Mouse (Mus musculus) kidney, embryonic 16.5 days (tissue): ENCODE results near the gene Igflr1. TPM values are rescaled to one million over a fixed set of nuclear protein-coding genes. Genes with fewer than 3 reads are reported as not detected.
A peak's percentile ranks its signal among the peaks of the same experiment; 100 is the strongest.

Experiments
- ATAC-seq: fragments of 200-750 bp; cut with Nextera tagmentation; 2 replicates; pipeline ENCODE4 v1.8.0; 2017; ENCODE audit warnings: moderate TSS enrichment; ENCODE audit not compliant: low FRiP score, low TSS enrichment
- H3K27ac ChIP-seq: fragments of 300-500 bp; sonication (generic); 2 replicates; pipeline ENCODE4 v1.5.1; 2014; ENCODE audit warnings: low read length
- H3K27me3 ChIP-seq: fragments of 300-500 bp; sonication (generic); 2 replicates; pipeline ENCODE4 v1.6.1; 2014; ENCODE audit warnings: low read length, control low read depth, mixed read lengths; ENCODE audit not compliant: insufficient read depth
- H3K36me3 ChIP-seq: fragments of 300-500 bp; sonication (generic); 2 replicates; pipeline ENCODE4 v1.6.1; 2014; ENCODE audit warnings: low read length, control low read depth, mixed read lengths; ENCODE audit not compliant: insufficient read depth
- H3K4me1 ChIP-seq: fragments of 300-500 bp; sonication (generic); 2 replicates; pipeline ENCODE4 v1.6.1; 2014; ENCODE audit warnings: low read length, control low read depth, mixed read lengths; ENCODE audit not compliant: insufficient read depth
- H3K4me2 ChIP-seq: fragments of 300-500 bp; sonication (generic); replicated peaks from 2 replicates; pipeline ENCODE4 v1.6.1; 2014; ENCODE audit warnings: low read depth, low read length
- H3K4me3 ChIP-seq: fragments of 300-500 bp; sonication (generic); 2 replicates; pipeline ENCODE4 v1.5.1; 2014; ENCODE audit warnings: mild to moderate bottlenecking, low read length
- H3K9ac ChIP-seq: fragments of 300-500 bp; sonication (generic); replicated peaks from 2 replicates; pipeline ENCODE4 v1.6.1; 2014; ENCODE audit warnings: low read length
- H3K9me3 ChIP-seq: fragments of 300-500 bp; sonication (generic); 2 replicates; pipeline ENCODE4 v1.6.1; 2016; ENCODE audit warnings: low read length, control low read depth
- WGBS: fragments of 180-500 bp; shearing (Covaris S2); extraction: QIAGEN DNeasy Blood & Tissue Kit; methylation state at CpG from one replicate; pipeline ENCODE4 v1.1.7; 2014; 5-methylcytosine and 5-hydroxymethylcytosine counted together
- polyA plus RNA-seq: library from polyadenylated mRNA; unstranded; fragments of >200 nt; fragmentation: Nextera tagmentation; extraction: Ambion mirVana; gene quantifications from 2 replicates; pipeline ENCODE4 v1.2.1, GENCODE M21; 2015

The Igflr1 gene
- polyA plus RNA-seq, result 6.0 and 8.7 TPM in 2 replicates

DNA sequence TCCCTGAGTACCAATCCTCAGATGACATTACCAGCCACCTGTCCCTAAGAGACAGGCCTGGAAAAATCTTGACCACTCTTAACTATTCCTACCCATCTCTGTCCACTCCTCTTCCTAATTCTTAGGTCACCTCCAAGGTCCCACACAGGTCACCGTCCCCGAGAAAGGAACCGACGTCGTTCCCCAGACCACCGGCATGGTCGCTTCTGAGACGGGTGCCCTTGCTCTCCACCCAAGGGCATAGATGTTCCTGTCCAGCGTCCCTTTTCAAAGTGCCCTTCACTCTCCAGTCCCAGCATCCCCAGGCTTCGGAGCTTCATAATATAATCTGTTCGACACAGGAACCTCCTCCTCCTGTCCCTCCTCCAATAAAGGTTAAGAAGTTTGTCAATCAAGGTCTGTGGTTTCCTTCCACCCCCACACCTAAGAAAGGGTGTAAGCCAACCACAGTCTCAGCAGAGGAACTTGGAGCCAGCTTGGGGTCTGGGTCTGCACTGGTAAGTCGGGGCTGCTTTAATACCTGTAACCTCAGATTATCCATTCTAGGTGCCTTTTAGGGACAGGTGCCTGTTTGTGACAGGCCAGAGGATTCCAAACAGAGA, at the start of gene Igflr1:
Gene Igflr1, plus strand, starts transcription at position 458 of the 602 bp plus-strand sequence.
- no peak within 1 kb of the TSS for H3K4me2 ChIP-seq
- WGBS, result 94% methylated on average over 12 of the region's 12 CpGs
- ATAC-seq, result no peak
- H3K9ac ChIP-seq, result peak within 1 kb of the TSS; percentile 89; the same call in 1 of the 2 replicates
- H3K4me1 ChIP-seq, result peaks cover 7% of the 10 kb centered on the region
- no peaks in the 10 kb centered on the region for H3K9me3 ChIP-seq
- no peaks in the 10 kb centered on the region for H3K27me3 ChIP-seq
- peaks cover 46% of the 10 kb centered on the region for H3K36me3 ChIP-seq
- H3K27ac ChIP-seq, result 0 out of 2 replicates have a peak within 1 kb of the TSS, but pooled peaks have one; percentile 26
- H3K4me3 ChIP-seq, result 0 out of 2 replicates have a peak within 1 kb of the TSS, but pooled peaks have one; percentile 82

DNA sequence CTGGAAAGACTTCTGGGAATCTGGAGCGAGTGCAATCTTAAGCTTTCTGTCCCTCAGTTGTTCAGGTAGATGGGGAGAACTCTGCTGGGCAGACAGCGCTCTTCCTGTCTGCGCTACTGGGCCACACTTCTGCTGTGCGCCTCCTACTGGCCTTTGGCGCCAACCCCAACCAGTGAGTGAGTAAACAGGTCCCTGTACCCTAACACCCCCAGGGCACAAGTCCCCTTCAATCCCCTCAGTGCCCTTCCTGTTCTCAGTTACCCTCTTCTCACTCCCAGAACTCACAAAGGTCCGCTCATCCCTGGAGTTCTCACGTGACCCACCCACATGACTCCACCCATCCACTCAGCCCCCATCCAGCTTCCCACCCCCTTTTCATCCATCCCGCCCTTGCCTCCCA, 46.9 kb upstream of the Igflr1 start:
- no peaks in the 10 kb centered on the region for H3K9me3 ChIP-seq
- H3K4me1 ChIP-seq, result peaks cover 17% of the 10 kb centered on the region
- H3K27me3 ChIP-seq, result no peaks in the 10 kb centered on the region
- H3K9ac ChIP-seq, result no peak overlapping the region
- 43% methylated on average over 8 of the region's 8 CpGs for WGBS
- no peak overlapping the region for H3K4me2 ChIP-seq
- no peak overlapping the region for H3K27ac ChIP-seq
- no peak overlapping the region for H3K4me3 ChIP-seq
- H3K36me3 ChIP-seq, result peaks cover 3% of the 10 kb centered on the region; the same call in 1 of the 2 replicates
- ATAC-seq, result no peak

DNA sequence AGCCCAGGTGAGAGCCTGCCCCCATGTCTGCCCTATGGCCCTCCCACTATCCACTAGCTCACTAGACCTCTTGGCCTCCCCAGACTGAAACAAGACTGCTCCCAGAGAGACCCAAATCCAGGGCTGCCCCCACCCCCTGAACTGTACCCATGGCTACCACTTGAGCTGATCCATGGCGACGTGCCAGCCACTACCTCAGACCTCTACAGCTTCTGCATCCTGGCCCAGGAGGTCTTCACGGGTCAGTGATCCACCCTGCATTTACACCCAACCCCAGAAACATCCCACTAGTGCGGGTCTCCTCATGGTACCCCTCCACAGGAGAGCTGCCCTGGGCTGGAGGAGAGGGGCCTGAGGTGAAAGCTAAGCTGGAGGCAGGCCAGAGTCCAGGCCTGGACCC, 44.8 kb upstream of the Igflr1 start:
- no peak overlapping the region for H3K9ac ChIP-seq
- WGBS, result 51% methylated on average over 4 of the region's 4 CpGs
- H3K4me2 ChIP-seq, result no peak overlapping the region
- H3K27ac ChIP-seq, result no peak overlapping the region; the same call in 1 of the 2 replicates
- ATAC-seq, result peak; percentile 17
- peaks cover 23% of the 10 kb centered on the region for H3K4me1 ChIP-seq
- no peaks in the 10 kb centered on the region for H3K27me3 ChIP-seq
- H3K4me3 ChIP-seq, result no peak overlapping the region
- H3K36me3 ChIP-seq, result peaks cover 17% of the 10 kb centered on the region
- no peaks in the 10 kb centered on the region for H3K9me3 ChIP-seq

DNA sequence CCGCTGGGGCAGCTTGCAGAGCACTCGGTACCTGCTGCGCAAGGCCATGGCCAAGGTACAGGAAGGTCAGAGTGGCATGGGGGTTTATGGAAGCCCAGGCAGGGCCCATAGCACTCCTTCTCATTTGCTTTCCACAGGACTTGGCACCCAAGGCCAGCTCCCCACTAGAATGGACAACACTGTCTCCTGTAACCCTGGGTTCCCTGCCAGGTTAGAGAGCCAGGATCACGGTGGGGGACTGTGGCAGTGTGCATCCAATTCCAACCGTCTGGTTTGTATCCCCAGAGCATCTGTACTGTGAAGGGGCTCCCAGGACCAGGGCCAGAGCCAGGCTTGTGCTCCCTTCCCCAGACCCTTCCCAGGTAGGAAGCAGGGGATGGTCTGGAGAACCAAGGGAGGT, 44.4 kb upstream of the Igflr1 start:
- Histone ChIP-seq H3K4me3 (no peak overlapping the region), H3K27ac (no peak overlapping the region), H3K27me3 (no peaks in the 10 kb centered on the region), H3K36me3 (peaks cover 17% of the 10 kb centered on the region), H3K4me2 (no peak overlapping the region), H3K4me1 (peaks cover 25% of the 10 kb centered on the region), H3K9ac (no peak overlapping the region), H3K9me3 (no peaks in the 10 kb centered on the region)
- 76% methylated on average over 5 of the region's 5 CpGs for WGBS
- ATAC-seq, result no peak

DNA sequence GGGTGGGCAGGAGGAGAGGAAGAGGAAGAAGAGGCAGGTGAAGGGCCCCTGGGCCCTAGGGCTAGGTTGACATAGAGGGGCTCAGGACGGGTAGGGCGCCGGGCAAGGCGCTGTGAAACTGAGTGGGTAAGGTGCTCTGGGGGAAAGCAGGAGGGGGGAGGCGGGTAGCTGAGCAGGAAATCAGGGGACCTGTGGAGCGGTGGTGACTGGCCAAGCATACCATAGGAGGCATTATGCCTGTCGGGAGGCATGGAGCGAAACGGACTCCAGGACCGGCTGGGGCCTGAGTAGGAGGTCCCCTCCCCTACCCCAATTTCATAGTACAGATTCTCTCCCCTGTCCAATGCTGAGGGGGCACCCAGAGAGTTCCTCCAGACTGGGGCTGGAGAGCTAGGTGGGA, 42.4 kb upstream of the Igflr1 start:
- 52% methylated on average over 9 of the region's 10 CpGs for WGBS
- no peaks in the 10 kb centered on the region for H3K27me3 ChIP-seq
- H3K9ac ChIP-seq, result 0 out of 2 replicates have a peak overlapping the region, but pooled peaks have one; percentile 31
- ATAC-seq, result peak; percentile 24; the same call in 1 of the 2 replicates
- 0 out of 2 replicates have a peak overlapping the region, but pooled peaks have one; percentile 7 for H3K4me2 ChIP-seq
- H3K27ac ChIP-seq, result peak overlapping the region; percentile 53; the same call in 1 of the 2 replicates
- peaks cover 19% of the 10 kb centered on the region for H3K36me3 ChIP-seq
- H3K4me1 ChIP-seq, result peaks cover 38% of the 10 kb centered on the region
- H3K4me3 ChIP-seq, result no peak overlapping the region
- H3K9me3 ChIP-seq, result no peaks in the 10 kb centered on the region

DNA sequence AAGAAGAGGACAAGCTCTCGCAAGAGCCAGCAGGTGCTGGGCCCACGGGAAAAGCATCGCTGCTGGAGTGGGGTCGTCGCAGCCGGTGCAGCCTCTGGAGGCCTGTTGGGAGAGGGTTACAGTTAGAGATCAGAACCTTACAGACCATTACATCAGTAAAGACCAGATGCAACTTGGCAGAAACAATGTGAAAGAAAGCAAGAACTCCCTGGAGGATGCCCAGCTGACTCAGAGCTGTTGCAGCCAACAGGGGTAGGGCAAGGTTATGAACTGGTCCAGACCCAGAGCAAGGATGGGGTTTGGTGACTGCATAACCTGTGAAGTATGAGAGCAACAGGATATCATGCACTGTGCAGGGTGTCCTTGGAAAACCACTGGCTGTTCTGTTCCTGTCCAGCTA, 40.7 kb upstream of the Igflr1 start:
- H3K9me3 ChIP-seq, result no peaks in the 10 kb centered on the region
- ATAC-seq, result no peak
- H3K27me3 ChIP-seq, result no peaks in the 10 kb centered on the region
- no peak overlapping the region for H3K4me3 ChIP-seq
- H3K27ac ChIP-seq, result no peak overlapping the region
- peaks cover 38% of the 10 kb centered on the region for H3K4me1 ChIP-seq
- H3K36me3 ChIP-seq, result peaks cover 35% of the 10 kb centered on the region
- 85% methylated on average over 6 of the region's 6 CpGs for WGBS
- no peak overlapping the region for H3K9ac ChIP-seq
- H3K4me2 ChIP-seq, result no peak overlapping the region

DNA sequence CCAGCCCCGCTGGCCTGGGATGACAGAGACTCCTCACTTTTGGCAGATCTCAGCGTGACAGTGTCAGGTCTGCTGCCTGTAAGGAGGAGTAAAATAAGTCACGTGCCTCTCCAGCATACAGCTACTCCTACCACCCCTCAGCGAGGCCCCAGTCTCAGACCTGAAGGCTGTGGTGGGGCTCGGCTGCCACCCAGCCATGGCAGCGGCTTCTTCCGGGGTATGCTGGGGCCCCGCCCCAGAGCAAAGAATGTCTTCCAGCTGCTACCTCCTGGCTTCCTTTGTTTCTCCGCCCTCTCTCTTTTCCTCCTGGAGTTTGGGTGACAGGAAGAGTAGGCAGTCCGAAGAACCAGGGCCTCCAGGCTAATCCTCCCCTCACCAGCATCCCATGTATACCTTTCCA, 39.3 kb upstream of the Igflr1 start:
- 16% methylated on average over 10 of the region's 10 CpGs for WGBS
- H3K27me3 ChIP-seq, result no peaks in the 10 kb centered on the region
- peaks cover 30% of the 10 kb centered on the region for H3K4me1 ChIP-seq
- peaks cover 49% of the 10 kb centered on the region for H3K36me3 ChIP-seq
- peak overlapping the region; percentile 38 for H3K4me2 ChIP-seq
- peak; percentile 67 for ATAC-seq
- H3K9me3 ChIP-seq, result no peaks in the 10 kb centered on the region
- peak overlapping the region; percentile 76 for H3K27ac ChIP-seq
- peak overlapping the region; percentile 17 for H3K4me3 ChIP-seq
- peak overlapping the region; percentile 60 for H3K9ac ChIP-seq

DNA sequence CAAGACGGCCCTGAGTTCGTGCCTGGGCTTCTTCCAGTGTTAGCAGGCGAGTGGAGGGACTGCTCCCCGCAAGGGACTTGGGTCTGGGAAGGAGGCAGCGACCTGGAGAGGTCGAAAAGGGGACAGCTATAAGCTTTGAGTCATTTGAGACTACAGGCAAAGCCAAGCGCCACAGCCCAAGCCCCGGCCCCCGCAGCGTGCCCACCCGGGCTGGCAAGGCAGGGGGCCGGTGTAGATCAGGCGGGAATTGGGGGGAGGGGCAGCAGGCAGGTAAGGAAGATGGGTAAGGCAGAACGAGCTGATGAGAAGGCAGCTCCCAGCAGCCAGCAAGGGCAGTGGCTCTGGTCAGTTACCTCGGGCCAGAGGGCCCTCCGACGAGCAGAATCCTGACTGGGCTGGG, 38.8 kb upstream of the Igflr1 start:
- H3K9me3 ChIP-seq, result no peaks in the 10 kb centered on the region
- H3K27me3 ChIP-seq, result no peaks in the 10 kb centered on the region
- peak overlapping the region; percentile 60 for H3K9ac ChIP-seq
- peak overlapping the region; percentile 17 for H3K4me3 ChIP-seq
- H3K27ac ChIP-seq, result peak overlapping the region; percentile 76
- peak; percentile 7; the same call in 1 of the 2 replicates for ATAC-seq
- 15% methylated on average over 17 of the region's 17 CpGs for WGBS
- H3K4me1 ChIP-seq, result peaks cover 30% of the 10 kb centered on the region
- peak overlapping the region; percentile 38 for H3K4me2 ChIP-seq
- peaks cover 52% of the 10 kb centered on the region for H3K36me3 ChIP-seq

DNA sequence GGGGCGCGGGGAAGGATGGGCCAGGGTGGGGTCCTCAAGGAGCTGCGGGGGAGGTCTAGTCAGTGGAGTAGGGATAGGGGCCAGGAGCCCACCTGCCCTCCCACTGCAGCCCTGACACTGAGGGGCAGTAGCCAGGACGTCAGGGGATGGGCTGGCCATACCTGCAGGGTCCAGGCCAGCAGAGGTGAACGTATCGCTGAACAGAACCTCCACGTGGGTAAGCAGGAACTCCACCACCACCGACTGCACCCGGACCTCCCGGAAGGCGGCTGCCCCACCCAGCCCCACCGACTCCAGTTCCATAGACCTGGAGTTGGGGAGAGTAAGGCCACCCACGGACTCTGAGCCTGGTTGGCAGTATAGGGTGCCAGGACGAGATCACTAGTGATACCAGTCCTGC, 38.2 kb upstream of the Igflr1 start:
- Histone ChIP-seq H3K27me3 (no peaks in the 10 kb centered on the region), H3K4me1 (peaks cover 30% of the 10 kb centered on the region), H3K4me2 (peak overlapping the region; percentile 38; the same call in 1 of the 2 replicates), H3K36me3 (peaks cover 58% of the 10 kb centered on the region), H3K9me3 (no peaks in the 10 kb centered on the region), H3K9ac (peak overlapping the region; percentile 60), H3K27ac (no peak overlapping the region), H3K4me3 (no peak overlapping the region)
- 70% methylated on average over 14 of the region's 14 CpGs for WGBS
- ATAC-seq, result peak; percentile 29; the same call in 1 of the 2 replicates

DNA sequence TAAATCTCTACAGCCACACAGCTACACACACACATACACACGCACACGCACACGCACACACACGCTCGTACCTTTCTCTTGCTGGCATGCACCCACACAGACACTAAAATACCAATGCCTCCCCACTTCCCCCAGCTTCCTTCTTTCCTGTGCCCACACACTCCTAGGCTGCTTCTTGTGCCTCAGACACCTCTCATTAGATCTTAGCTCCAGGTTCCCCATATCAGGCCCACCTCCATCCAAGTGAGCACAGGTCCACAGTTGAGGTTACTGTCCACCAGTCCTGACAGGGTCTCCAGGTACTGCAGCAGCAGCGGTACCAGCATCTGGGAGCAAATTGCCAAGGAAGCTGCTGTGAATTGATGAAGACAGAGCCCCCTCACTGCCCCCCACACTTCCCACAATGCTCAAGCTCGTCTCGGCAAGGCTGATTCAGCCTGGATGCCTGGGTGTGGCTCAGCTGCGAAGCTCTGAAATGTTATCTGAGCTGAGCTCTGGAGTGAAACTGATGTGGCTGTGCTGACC, 33.9 kb upstream of the Igflr1 start:
- ATAC-seq, result no peak
- Histone ChIP-seq H3K27me3 (no peaks in the 10 kb centered on the region), H3K9me3 (no peaks in the 10 kb centered on the region), H3K36me3 (peaks cover 45% of the 10 kb centered on the region), H3K4me1 (peaks cover 30% of the 10 kb centered on the region), H3K4me2 (no peak overlapping the region), H3K4me3 (no peak overlapping the region), H3K27ac (no peak overlapping the region), H3K9ac (peak overlapping the region; percentile 7; the same call in 1 of the 2 replicates)
- WGBS, result 77% methylated on average over 9 of the region's 9 CpGs
